ENCODE assay signal across 18 mouse cellular contexts in genomic region chr17:29965506-29965905, GRCm38 (mm10). TPM values are rescaled to one million over a fixed set of nuclear protein-coding genes. Genes with fewer than 3 reads are reported as not detected.
A peak's percentile ranks its signal among the peaks of the same experiment; 100 is the strongest.
DNase-seq lines count a peak whose midpoint lies in the region; ATAC-seq and TF ChIP-seq lines count a peak whose summit lies in the region.
"Had no signal": no experiment of that assay in that cellular context is flagged by ENCODE, and none has a peak within 500 bp of the region (broad histone marks: within the 10 kb centered on the region; RNA-seq: fewer than 3 reads in every experiment).

No protein-coding gene starts in this region.

- no peaks in the 10 kb centered on the region for H3K9me3 ChIP-seq in CH12.LX (replicated peaks; ENCODE audit: low read length)
- H3K9me3 ChIP-seq in forebrain, embryonic 15.5 days = no peaks in the 10 kb centered on the region
- H3K9me3 ChIP-seq in midbrain, embryonic 13.5 days = no peaks in the 10 kb centered on the region
- H3K9me3 ChIP-seq in intestine, embryonic 16.5 days (ENCODE audit: control insufficient read depth, low read length) = no peaks in the 10 kb centered on the region
- H3K9me3 ChIP-seq: embryonic facial prominence, embryonic 12.5 days; heart, embryonic 12.5 days; liver, embryonic 12.5 days; megakaryocyte, embryonic 14.5 days had no signal

- no peaks in the 10 kb centered on the region for H3K79me2 ChIP-seq in CH12.LX (replicated peaks; ENCODE audit: control insufficient read depth, extremely low read depth, insufficient read depth, poor library complexity, severe bottlenecking)

- TF ChIP-seq POLR2A in CH12.LX (IDR thresholded peaks at IDR 0.05; ENCODE audit: low read depth, low read length) = no peak

- peaks cover 19 to 39% of the 10 kb centered on the region in 2 experiments for H3K4me1 ChIP-seq in CH12.LX (ENCODE audit: control insufficient read depth in 1 of 2, insufficient read depth in 2 of 2)
- peaks cover 27% of the 10 kb centered on the region for H3K4me1 ChIP-seq in forebrain, embryonic 15.5 days
- H3K4me1 ChIP-seq in midbrain, embryonic 13.5 days (replicated peaks) = peaks cover 42% of the 10 kb centered on the region
- peaks cover 9% of the 10 kb centered on the region for H3K4me1 ChIP-seq in intestine, embryonic 16.5 days (ENCODE audit: control insufficient read depth, insufficient read depth, low read length)

- no peaks in the 10 kb centered on the region for H3K36me3 ChIP-seq in CH12.LX (replicated peaks in 1 of 2; ENCODE audit: control insufficient read depth in 1 of 2, insufficient read depth in 1 of 2, low read length in 1 of 2)
- no peaks in the 10 kb centered on the region for H3K36me3 ChIP-seq in forebrain, embryonic 15.5 days
- H3K36me3 ChIP-seq in midbrain, embryonic 13.5 days = no peaks in the 10 kb centered on the region
- H3K36me3 ChIP-seq in intestine, embryonic 16.5 days (ENCODE audit: control insufficient read depth, insufficient read depth, low read length) = no peaks in the 10 kb centered on the region
- H3K36me3 ChIP-seq: embryonic facial prominence, embryonic 12.5 days; heart, embryonic 12.5 days; liver, embryonic 12.5 days had no signal

- DNase-seq in B cell, adult 2 months = peak; percentile 52 to 56
- DNase-seq in CH12.LX (ENCODE audit: extremely low read depth) = peak; percentile 86
- DNase-seq in ovary, postnatal 14 days (ENCODE audit: low spot score) = no peak
- DNase-seq in layer of hippocampus, adult 11-12 months (ENCODE audit: low spot score) = no peak
- DNase-seq: adrenal gland, postnatal 10 days; cerebellum, postnatal 10 days; gastrocnemius, postnatal 14 days; heart, postnatal 4 days; kidney, adult 18-20 months; thymus, adult 2 months had no signal

- peaks cover 25% of the 10 kb centered on the region for H3K27me3 ChIP-seq in CH12.LX (replicated peaks)
- H3K27me3 ChIP-seq in forebrain, embryonic 15.5 days = 0 out of 2 replicates have a peak, but pooled peaks cover 5% of the 10 kb centered on the region
- peaks cover 6% of the 10 kb centered on the region; the same call in 1 of the 2 replicates for H3K27me3 ChIP-seq in midbrain, embryonic 13.5 days
- 0 out of 2 replicates have a peak, but pooled peaks cover 3% of the 10 kb centered on the region for H3K27me3 ChIP-seq in intestine, embryonic 16.5 days (replicated peaks; ENCODE audit: control insufficient read depth, insufficient read depth, low read length)

- in situ Hi-C loops in CH12.LX (cut with MboI; ENCODE audit: low pct_ligation_motif_present, low pct_unique_long_range_greater_than_20kb, low sequenced_read_pairs) = no loop called here

- no peak for TF ChIP-seq CTCF in CH12.LX (conservative IDR thresholded peaks at IDR 0.05 in 1 of 2, IDR thresholded peaks at IDR 0.05 in 1 of 2; ENCODE audit: low read depth in 2 of 2, low read length in 2 of 2)

- peak; percentile 41 for TF ChIP-seq EP300 in CH12.LX (IDR thresholded peaks at IDR 0.05; ENCODE audit: low read length)

- H3K4me2 ChIP-seq in CH12.LX (ENCODE audit: insufficient read depth, low read depth, poor library complexity, severe bottlenecking) = peak overlapping the region; percentile 46
- no peak overlapping the region for H3K4me2 ChIP-seq in forebrain, embryonic 15.5 days (replicated peaks)
- peak overlapping the region; percentile 4; the same call in 1 of the 2 replicates for H3K4me2 ChIP-seq in midbrain, embryonic 13.5 days (replicated peaks)
- H3K4me2 ChIP-seq in intestine, embryonic 16.5 days (ENCODE audit: low read depth, low read length) = no peak overlapping the region
- H3K4me2 ChIP-seq: heart, embryonic 12.5 days; liver, embryonic 12.5 days had no signal

- H3K4me3 ChIP-seq in CH12.LX (replicated peaks in 1 of 3; ENCODE audit: low read depth in 2 of 3, low read length in 2 of 3, poor library complexity in 1 of 3) = peak overlapping the region in 1 of 3 experiments; percentile 9
- H3K4me3 ChIP-seq in forebrain, embryonic 15.5 days = no peak overlapping the region
- H3K4me3 ChIP-seq in midbrain, embryonic 13.5 days (replicated peaks) = no peak overlapping the region
- H3K4me3 ChIP-seq in intestine, embryonic 16.5 days (ENCODE audit: low read length) = no peak overlapping the region
- H3K4me3 ChIP-seq: embryonic facial prominence, embryonic 12.5 days; heart, embryonic 12.5 days; layer of hippocampus, adult 2 months; liver, embryonic 12.5 days; megakaryocyte, embryonic 14.5 days had no signal

- no peak overlapping the region for H3K27ac ChIP-seq in CH12.LX (ENCODE audit: insufficient read depth, low read depth)
- no peak overlapping the region for H3K27ac ChIP-seq in forebrain, embryonic 15.5 days (replicated peaks)
- H3K27ac ChIP-seq in midbrain, embryonic 13.5 days = 0 out of 2 replicates have a peak overlapping the region, but pooled peaks have one; percentile 1
- no peak overlapping the region for H3K27ac ChIP-seq in intestine, embryonic 16.5 days (ENCODE audit: low read length)
- H3K27ac ChIP-seq: embryonic facial prominence, embryonic 12.5 days; layer of hippocampus, adult 2 months; liver, embryonic 12.5 days had no signal

- 6% methylated on average over 5 of the region's 5 CpGs for WGBS in forebrain, embryonic 15.5 days
- WGBS in midbrain, embryonic 13.5 days = 12% methylated on average over 5 of the region's 5 CpGs
- 52% methylated on average over 5 of the region's 5 CpGs for WGBS in intestine, embryonic 16.5 days

- peak; percentile 60 for ATAC-seq in forebrain, embryonic 15.5 days (replicated peaks)
- ATAC-seq in midbrain, embryonic 13.5 days = peak; percentile 38
- ATAC-seq in intestine, embryonic 16.5 days = no peak
- ATAC-seq: liver, embryonic 12.5 days had no signal

- dilution Hi-C loops in CH12.LX (cut with MboI; ENCODE audit: extremely low pct_ligation_motif_present, extremely low pct_unique_long_range_greater_than_20kb, low sequenced_read_pairs) = no loop called here

- no peak overlapping the region for H3K9ac ChIP-seq in CH12.LX (ENCODE audit: insufficient read depth, low read depth)
- H3K9ac ChIP-seq in forebrain, embryonic 15.5 days (replicated peaks) = no peak overlapping the region
- H3K9ac ChIP-seq in midbrain, embryonic 13.5 days (replicated peaks) = 0 out of 2 replicates have a peak overlapping the region, but pooled peaks have one; percentile 39
- no peak overlapping the region for H3K9ac ChIP-seq in intestine, embryonic 16.5 days (ENCODE audit: low read depth, low read length)
- H3K9ac ChIP-seq: embryonic facial prominence, embryonic 12.5 days; heart, embryonic 12.5 days; liver, embryonic 12.5 days had no signal

- TF ChIP-seq RAD21 in CH12.LX (IDR thresholded peaks at IDR 0.05; ENCODE audit: low read depth, low read length) = no peak

TF ChIP-seq in CH12.LX, 34 proteins besides CTCF, POLR2A, EP300 and RAD21:
- TF ChIP-seq MYC (IDR thresholded peaks at IDR 0.05; ENCODE audit: low read depth, low read length) (no peak), MAZ (IDR thresholded peaks at IDR 0.05; ENCODE audit: low read depth, low read length) (peak; percentile 65; the same call in 1 of the 2 replicates), ETS1 (conservative IDR thresholded peaks at IDR 0.05; ENCODE audit: low read depth, low read length) (peak; percentile 34; the same call in 1 of the 2 replicates)

RNA-seq across cellular contexts. Expression of gene Mdga1, which starts 4.4 kb away (rescaled TPM):
- total RNA-seq in CH12.LX (2012; rRNA removed) (0.25 and 0.38 TPM in 2 replicates), CH12.LX (2014; rRNA removed) (0.34 and 0.39 TPM in 2 replicates)
- 0.29 and 0.65 TPM in 2 replicates for polyA plus RNA-seq in CH12.LX (2012; ENCODE audit: insufficient read length, low read depth)
- 11.3 and 13.4 TPM in 2 replicates for polyA plus RNA-seq in forebrain, embryonic 15.5 days (2015; fragmentation: Nextera tagmentation; extraction: Ambion mirVana)
- polyA plus RNA-seq in midbrain, embryonic 13.5 days (2015; fragmentation: Nextera tagmentation; extraction: Ambion mirVana) = 11.7 and 14.7 TPM in 2 replicates
- 0.86 and 1.6 TPM in 2 replicates for polyA plus RNA-seq in intestine, embryonic 16.5 days (2015; fragmentation: Nextera tagmentation; extraction: Ambion mirVana)

RNA-seq across cellular contexts. Expression of gene Zfand3, which starts 39.0 kb away (rescaled TPM):
- total RNA-seq in CH12.LX (2012; rRNA removed) (15.1 and 23.2 TPM in 2 replicates), CH12.LX (2014; rRNA removed) (18.0 and 23.5 TPM in 2 replicates)
- 33.7 and 44.0 TPM in 2 replicates for polyA plus RNA-seq in CH12.LX (2012; ENCODE audit: insufficient read length, low read depth)
- polyA plus RNA-seq in forebrain, embryonic 15.5 days (2015; fragmentation: Nextera tagmentation; extraction: Ambion mirVana) = 57.0 and 64.2 TPM in 2 replicates
- 69.6 and 85.4 TPM in 2 replicates for polyA plus RNA-seq in midbrain, embryonic 13.5 days (2015; fragmentation: Nextera tagmentation; extraction: Ambion mirVana)
- 39.7 and 40.2 TPM in 2 replicates for polyA plus RNA-seq in intestine, embryonic 16.5 days (2015; fragmentation: Nextera tagmentation; extraction: Ambion mirVana)

Comparison
In these comparisons a context has a peak if more than half of its experiments do, and no peak if none do; other contexts are left out.
1. DNase-seq: peak in B cell, adult 2 months (2 of 2) and CH12.LX (single experiment); none in ovary, postnatal 14 days (single experiment) and layer of hippocampus, adult 11-12 months (single experiment).
2. H3K4me2 ChIP-seq: peak in CH12.LX (single experiment) and midbrain, embryonic 13.5 days (single experiment); none in forebrain, embryonic 15.5 days (single experiment) and intestine, embryonic 16.5 days (single experiment).